Mouse (Mus musculus): Measurements from ENCODE around the gene Cox7b.
"Not testable (repeated sequence)": the region's sequence is repeated elsewhere in the genome, so short reads cannot be mapped to it uniquely, and the experiment has no call there.

The Cox7b gene

GRCm38 (mm10) chrX:106015571-106016322 lies at the start of gene Cox7b:
Cox7b (plus strand) TSS chrX:106015700.
- DNase-seq = peak; percentile 80

GRCm38 (mm10) chrX:106001605-106002004 lies 13.9 kb upstream of the Cox7b start:
- DNase-seq = no peak

GRCm38 (mm10) chrX:106010762-106011161 lies 4.7 kb upstream of the Cox7b start:
- no peak for DNase-seq

- DNase-seq = peak; percentile 89
These were observed 3.9 kb upstream of the Cox7b start, which contains the start of gene Magt1 for GRCm38 (mm10) chrX:106011465-106012159. Magt1 (minus strand) TSS chrX:106011906.

GRCm38 (mm10) chrX:106012559-106012958 lies 2.9 kb upstream of the Cox7b start:
- no peak for DNase-seq

- DNase-seq = peak; percentile 35
These were observed 2.3 kb upstream of the Cox7b start for GRCm38 (mm10) chrX:106013217-106013616.

GRCm38 (mm10) chrX:106014741-106015377 lies 641 bp upstream of the Cox7b start:
- not testable (repeated sequence) for DNase-seq

GRCm38 (mm10) chrX:106017102-106017501 lies 1.6 kb downstream of the Cox7b start:
- no peak for DNase-seq

- DNase-seq = no peak
These were observed 2.0 kb downstream of the Cox7b start for GRCm38 (mm10) chrX:106017516-106017915.

GRCm38 (mm10) chrX:106026418-106027342 lies 11.2 kb downstream of the Cox7b start, which contains the start of gene Atp7a:
Atp7a (plus strand) TSS chrX:106027276.
- DNase-seq = peak; percentile 93

GRCm38 (mm10) chrX:106027343-106027674 lies 11.8 kb downstream of the Cox7b start:
- no peak for DNase-seq

GRCm38 (mm10) chrX:106030176-106030575 lies 14.7 kb downstream of the Cox7b start:
- DNase-seq = no peak

- DNase-seq = no peak
These were observed 15.6 kb downstream of the Cox7b start for GRCm38 (mm10) chrX:106031124-106031523.

- no peak for DNase-seq
These were observed 20.2 kb downstream of the Cox7b start for GRCm38 (mm10) chrX:106035727-106036126.

GRCm38 (mm10) chrX:106037185-106037752 lies 21.8 kb downstream of the Cox7b start:
- DNase-seq = no peak

- peak; percentile 23 for DNase-seq
These were observed 28.5 kb downstream of the Cox7b start for GRCm38 (mm10) chrX:106043863-106044617.

- no peak for DNase-seq
These were observed 30.0 kb downstream of the Cox7b start for GRCm38 (mm10) chrX:106045455-106045854.

- DNase-seq = no peak
These were observed 30.4 kb downstream of the Cox7b start for GRCm38 (mm10) chrX:106045928-106046327.

- DNase-seq = no peak
These were observed 32.7 kb downstream of the Cox7b start for GRCm38 (mm10) chrX:106048191-106048590.

Data from layer of hippocampus, adult 9-11 months (tissue).